Mouse (Mus musculus): ENCODE data around the gene Rab25.
"Not testable (repeated sequence)": the region's sequence is repeated elsewhere in the genome, so short reads cannot be mapped to it uniquely, and the experiment has no call there.

Rab25 gene

DNA sequence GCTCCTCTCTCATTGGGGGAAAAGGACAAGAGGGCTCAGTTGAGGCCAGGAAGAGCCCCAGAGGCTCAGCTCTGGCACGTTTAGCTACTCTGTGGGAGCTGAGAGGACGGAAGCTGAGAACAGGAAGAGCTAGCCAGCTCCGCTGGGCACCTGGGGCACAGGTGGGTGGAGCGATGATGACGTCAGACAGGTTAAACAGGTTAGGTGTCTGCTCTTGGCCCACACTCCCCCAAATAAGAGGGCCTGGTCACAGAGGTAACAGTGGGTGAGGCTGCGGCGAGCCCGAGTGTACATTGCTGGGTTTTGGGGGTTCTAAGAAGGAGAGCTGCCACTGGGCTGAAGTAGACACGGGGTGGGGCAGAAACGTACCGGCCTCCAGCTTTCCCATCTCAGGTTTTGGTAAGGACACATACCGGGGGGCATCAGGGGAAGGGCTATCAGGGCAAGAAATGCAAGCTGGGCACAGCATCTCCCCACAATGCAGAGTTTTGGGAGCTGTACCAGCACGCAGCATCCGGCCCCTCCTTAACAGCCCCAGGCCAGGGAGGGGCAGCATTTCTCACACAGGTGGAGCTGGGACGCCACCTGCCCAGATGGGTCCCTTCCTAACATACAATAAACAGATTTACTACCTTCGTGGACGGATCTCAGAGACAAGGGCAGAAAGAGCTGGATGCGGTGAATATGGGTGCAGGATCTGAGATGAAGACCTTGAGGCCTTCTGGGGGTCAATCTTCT, at the start of gene Rab25:
TSS of gene Rab25 (minus strand) at position 121 of the 738 bp plus-strand sequence.
- DNase-seq (ENCODE audit: extremely low spot score, low read depth, low spot score) = no peak

DNA sequence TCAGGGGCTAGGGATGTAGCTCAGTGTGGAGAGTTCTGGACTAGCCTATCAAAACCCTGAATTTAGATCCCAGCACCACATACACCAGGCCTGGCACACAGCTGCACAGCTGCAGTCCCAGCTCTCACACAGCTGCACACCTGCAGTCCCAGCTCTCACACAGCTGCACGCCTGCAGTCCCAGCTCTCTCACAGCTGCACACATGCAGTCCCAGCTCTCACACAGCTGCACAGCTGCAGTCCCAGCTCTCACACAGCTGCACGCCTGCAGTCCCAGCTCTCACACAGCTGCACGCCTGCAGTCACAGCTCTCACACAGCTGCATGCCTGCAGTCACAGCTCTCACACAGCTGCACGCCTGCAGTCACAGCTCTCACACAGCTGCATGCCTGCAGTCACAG, 48.4 kb upstream of the Rab25 start:
- DNase-seq (ENCODE audit: extremely low spot score, low read depth, low spot score) = not testable (repeated sequence)

GRCm38 (mm10) chr3:88593893-88594580, 45.9 kb upstream of the Rab25 start:
- no peak for DNase-seq (ENCODE audit: extremely low spot score, low read depth, low spot score)

- DNase-seq (ENCODE audit: extremely low spot score, low read depth, low spot score) = no peak
Observed at GRCm38 (mm10) chr3:88592942-88593576, 45.0 kb upstream of the Rab25 start.

GRCm38 (mm10) chr3:88591950-88592731, 44.0 kb upstream of the Rab25 start:
- peak; percentile 95 for DNase-seq (ENCODE audit: extremely low spot score, low read depth, low spot score)

DNA sequence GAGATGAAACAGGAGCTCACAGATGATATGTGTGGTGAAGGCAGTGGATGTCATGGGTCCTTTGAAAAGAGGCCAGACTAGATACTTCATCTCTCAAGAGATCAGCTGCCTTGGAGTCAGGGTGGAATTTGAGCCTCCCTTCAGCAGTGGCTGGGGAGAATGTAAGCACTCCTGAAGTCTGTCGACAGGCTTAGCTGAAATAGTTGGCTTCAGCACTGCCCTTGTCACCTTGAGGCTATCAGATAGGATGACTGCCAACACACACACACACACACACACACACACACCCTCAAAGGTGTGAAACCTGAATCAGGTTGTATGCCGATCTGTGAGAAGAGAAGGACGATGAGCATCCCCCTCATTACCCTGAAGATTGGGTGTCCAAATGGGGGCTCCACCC, 42.9 kb upstream of the Rab25 start:
- no peak for DNase-seq (ENCODE audit: extremely low spot score, low read depth, low spot score)

DNA sequence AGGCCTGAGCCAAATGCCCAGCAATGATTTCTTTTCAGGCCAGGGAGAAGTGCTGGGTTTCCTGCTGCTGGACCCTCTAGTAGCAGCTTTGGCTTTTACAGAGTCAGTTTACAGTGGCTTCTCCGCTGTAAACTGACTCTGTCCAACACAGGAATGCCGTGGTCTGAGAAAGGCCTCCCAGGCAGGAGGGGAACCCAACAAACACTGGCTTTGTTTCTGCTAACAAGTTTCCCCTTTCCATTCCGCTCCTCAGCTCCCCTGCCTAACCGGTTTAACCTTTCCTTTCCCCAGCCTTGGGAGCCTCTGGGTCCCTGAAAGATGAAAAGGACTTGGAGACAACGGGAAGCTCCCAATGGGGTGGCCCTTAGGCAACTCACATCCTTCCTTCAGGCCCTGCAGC, 42.1 kb upstream of the Rab25 start:
- DNase-seq (ENCODE audit: extremely low spot score, low read depth, low spot score) = no peak

GRCm38 (mm10) chr3:88586640-88587039, 38.5 kb upstream of the Rab25 start:
- no peak for DNase-seq (ENCODE audit: extremely low spot score, low read depth, low spot score)

DNA sequence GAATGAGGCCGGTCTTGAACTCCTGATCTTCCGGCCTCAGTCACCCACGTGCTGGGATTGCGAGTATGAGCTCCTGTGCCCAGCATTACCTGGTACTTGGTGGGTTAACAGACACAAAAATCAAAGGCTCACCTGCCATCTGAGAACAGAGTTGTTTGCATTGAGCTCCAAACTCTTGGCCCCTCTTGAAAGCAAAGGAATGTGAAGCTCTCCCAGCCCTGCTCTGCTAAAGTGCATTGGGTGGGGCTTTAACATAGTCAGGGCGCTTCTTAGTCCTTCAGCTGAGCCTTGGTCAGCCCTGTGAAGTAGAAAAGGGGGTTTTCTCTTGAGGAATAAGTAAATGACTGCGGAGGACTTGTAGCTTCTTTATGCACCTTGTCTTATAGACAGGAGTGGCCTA, 37.7 kb upstream of the Rab25 start:
- no peak for DNase-seq (ENCODE audit: extremely low spot score, low read depth, low spot score)

- peak; percentile 50 for DNase-seq (ENCODE audit: extremely low spot score, low read depth, low spot score)
Observed at GRCm38 (mm10) chr3:88579454-88580117, 31.5 kb upstream of the Rab25 start.

DNA sequence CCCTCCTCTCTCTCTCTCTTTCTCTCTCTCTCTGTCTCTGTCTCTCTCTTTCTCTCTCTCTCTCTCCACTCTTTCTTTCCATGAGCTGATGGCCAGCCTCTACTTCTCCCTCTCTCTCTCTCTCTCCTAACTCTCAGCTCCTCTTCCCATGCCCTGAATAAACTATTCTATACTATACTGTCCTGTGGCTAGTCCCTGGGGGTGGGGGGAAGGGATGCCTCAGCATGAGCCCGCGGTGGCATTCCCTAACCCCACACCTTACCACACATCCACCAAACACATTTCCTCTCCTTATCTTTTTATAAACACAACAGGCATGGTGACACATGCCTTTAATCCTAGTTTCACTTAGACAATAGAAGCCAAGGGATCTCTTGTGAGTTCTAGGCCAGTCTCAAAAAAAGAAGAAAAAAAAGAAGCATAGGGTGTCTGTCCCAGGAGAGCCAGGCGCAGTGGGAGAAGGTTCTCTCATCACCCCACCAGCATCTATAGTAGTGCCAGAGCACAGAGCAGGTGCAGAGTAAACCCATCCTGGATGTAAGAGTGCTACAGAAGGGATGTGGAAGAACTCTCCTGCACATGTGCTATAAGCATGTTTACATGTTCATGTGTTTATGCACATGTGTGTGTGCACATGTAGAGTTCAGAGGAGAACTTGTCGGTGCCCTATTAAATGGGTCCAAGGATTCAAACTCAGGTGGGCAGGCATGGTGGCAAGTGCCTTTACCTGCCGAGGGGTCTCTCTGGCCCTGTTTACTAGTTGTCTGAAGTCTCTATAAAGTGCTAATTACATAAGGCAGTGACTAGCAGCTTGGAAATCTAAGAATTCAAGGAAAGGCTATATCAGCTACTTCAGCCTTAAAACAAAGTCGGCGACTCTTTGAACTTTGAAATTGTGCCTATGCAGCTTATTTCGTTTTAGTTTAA, 30.7 kb upstream of the Rab25 start:
- DNase-seq (ENCODE audit: extremely low spot score, low read depth, low spot score) = no peak

GRCm38 (mm10) chr3:88577846-88578245, 29.7 kb upstream of the Rab25 start:
- not testable (repeated sequence) for DNase-seq (ENCODE audit: extremely low spot score, low read depth, low spot score)

GRCm38 (mm10) chr3:88575540-88575939, 27.4 kb upstream of the Rab25 start, which contains the start of gene Ssr2:
Ssr2 (plus strand) TSS chr3:88575876.
- no peak for DNase-seq (ENCODE audit: extremely low spot score, low read depth, low spot score)

DNA sequence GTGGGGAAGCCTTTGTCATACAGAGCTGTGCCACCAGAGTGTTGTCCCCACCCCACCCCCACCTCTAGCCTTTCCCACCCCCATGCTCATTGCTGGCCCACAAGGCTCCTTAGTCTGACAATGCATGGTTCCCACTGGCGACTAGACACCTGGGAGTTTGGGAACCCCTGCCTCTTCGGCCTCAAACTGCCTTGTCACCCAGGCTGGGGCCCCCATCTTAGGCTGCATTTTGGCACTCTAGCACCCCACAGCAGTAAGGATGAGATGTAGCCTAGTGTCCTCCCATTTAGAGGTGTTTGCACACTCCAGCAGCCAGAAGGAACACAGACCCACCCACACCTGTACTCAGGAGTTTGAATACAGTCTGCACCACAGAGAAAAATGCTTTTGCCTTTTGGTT, 25.7 kb upstream of the Rab25 start:
- no peak for DNase-seq (ENCODE audit: extremely low spot score, low read depth, low spot score)

GRCm38 (mm10) chr3:88572835-88573234, 24.7 kb upstream of the Rab25 start:
- DNase-seq (ENCODE audit: extremely low spot score, low read depth, low spot score) = no peak

GRCm38 (mm10) chr3:88571856-88572255, 23.8 kb upstream of the Rab25 start:
- DNase-seq (ENCODE audit: extremely low spot score, low read depth, low spot score) = no peak

- no peak for DNase-seq (ENCODE audit: extremely low spot score, low read depth, low spot score)
Observed at GRCm38 (mm10) chr3:88570341-88570740, 22.2 kb upstream of the Rab25 start.

DNA sequence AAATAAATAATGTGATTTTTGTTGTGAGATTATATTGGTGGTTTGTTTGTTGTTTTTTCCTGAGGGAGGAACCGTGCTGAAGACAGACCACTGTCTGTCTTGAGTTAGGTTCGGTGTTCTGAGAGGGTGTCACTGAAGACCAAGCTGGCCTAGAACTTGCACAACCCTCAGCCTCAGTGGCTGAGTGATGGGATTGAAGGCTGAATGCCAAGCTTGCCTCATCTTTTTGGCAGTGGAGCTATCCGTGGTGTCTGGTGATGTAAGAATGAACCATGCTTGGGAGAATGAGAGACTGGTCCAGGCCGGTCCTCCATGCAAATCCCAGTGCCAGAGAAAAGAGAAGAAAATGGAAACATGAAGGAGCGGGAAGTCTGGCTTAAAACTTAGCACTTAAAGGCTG, 21.6 kb upstream of the Rab25 start:
- no peak for DNase-seq (ENCODE audit: extremely low spot score, low read depth, low spot score)

DNA sequence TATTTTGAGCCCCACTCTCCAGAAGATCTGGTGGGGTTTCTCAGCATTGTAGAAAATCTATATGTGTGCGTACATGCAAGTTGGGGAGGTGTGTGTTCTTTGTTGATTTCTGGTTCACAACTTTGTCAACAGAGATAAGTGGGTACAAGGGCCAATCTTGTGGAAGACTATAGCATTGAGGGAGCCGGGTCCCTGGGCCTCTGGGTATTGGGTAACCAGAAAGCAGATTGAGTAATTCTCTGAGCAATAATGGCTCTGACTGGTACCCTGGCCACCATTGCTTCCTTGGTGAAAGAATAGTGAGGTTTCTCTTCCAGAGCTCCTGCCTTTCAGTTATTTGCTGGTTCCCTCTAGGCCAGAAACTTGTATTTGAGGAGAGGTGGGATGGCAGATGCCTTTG, 21.0 kb upstream of the Rab25 start:
- no peak for DNase-seq (ENCODE audit: extremely low spot score, low read depth, low spot score)

DNA sequence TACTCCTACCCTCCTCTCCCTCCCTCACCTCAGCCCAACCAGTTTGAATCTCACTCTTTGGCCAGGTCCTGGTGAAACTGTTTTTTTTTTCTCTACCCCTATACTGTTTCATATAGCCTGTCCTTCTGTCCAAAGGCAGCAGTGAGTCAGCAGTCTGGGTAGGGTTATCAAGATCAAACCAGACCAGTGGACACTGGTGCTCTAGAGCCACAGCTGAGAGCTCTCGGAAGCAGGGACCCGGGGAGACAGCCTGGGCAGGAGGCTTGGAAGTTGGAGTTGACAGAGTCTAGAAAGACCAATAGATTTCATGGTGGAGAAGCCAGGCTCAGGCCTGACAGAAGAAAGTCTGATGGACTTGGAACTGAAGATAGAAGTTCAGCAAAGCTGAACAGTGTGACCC, 20.5 kb upstream of the Rab25 start:
- no peak for DNase-seq (ENCODE audit: extremely low spot score, low read depth, low spot score)

Measured in hindlimb bud, embryonic 11.5 days (tissue).